Mouse (Mus musculus): ENCODE results near the gene Tmem213. TPM values are rescaled to one million over a fixed set of nuclear protein-coding genes. Genes with fewer than 3 reads are reported as not detected.

The Tmem213 gene
- total and polyA plus RNA-seq, 3 experiments, result not detected

- H3K79me2 ChIP-seq (ENCODE audit: control insufficient read depth, insufficient read depth, low read length, poor library complexity), result no peaks in the 10 kb centered on the region
- TF ChIP-seq USF1 (IDR thresholded peaks at IDR 0.05; ENCODE audit: low read depth, low read length) (no peak), CHD2 (IDR thresholded peaks at IDR 0.05; ENCODE audit: low read length) (no peak), ZMIZ1 (IDR thresholded peaks at IDR 0.05; ENCODE audit: low read depth, low read length) (no peak), BHLHE40 (IDR thresholded peaks at IDR 0.05; ENCODE audit: borderline replicate concordance, low read depth, low read length) (no peak), ZNF384 (IDR thresholded peaks at IDR 0.05; ENCODE audit: low read depth, low read length) (no peak), EP300 (IDR thresholded peaks at IDR 0.05; ENCODE audit: low read depth in 1 of 2, low read length in 2 of 2) (no peak), MAFK (IDR thresholded peaks at IDR 0.05; ENCODE audit: borderline replicate concordance, low read depth, low read length) (no peak), ETS1 (IDR thresholded peaks at IDR 0.05; ENCODE audit: low read depth, low read length) (no peak)
- no peaks in the 10 kb centered on the region for H3K27me3 ChIP-seq (ENCODE audit: control insufficient read depth in 1 of 2, insufficient read depth in 2 of 2, low read length in 2 of 2)
- H3K36me3 ChIP-seq (ENCODE audit: control insufficient read depth in 1 of 2, insufficient read depth in 2 of 2, low read length in 2 of 2), result no peaks in the 10 kb centered on the region
- no peak for DNase-seq (ENCODE audit: low read depth, low spot score)
- H3K9ac ChIP-seq (ENCODE audit: control insufficient read depth, low read depth, low read length, poor library complexity, severe bottlenecking), result no peak overlapping the region
- H3K27ac ChIP-seq (ENCODE audit: control insufficient read depth, low read depth, low read length), result no peak overlapping the region
- H3K4me3 ChIP-seq (ENCODE audit: control insufficient read depth in 1 of 2, insufficient read depth in 1 of 2, low read depth in 2 of 2, low read length in 2 of 2), result no peak overlapping the region
- no peaks in the 10 kb centered on the region for H3K9me3 ChIP-seq (replicated peaks; ENCODE audit: insufficient read depth, low read length)
- no peaks in the 10 kb centered on the region for H3K4me1 ChIP-seq (ENCODE audit: control insufficient read depth in 1 of 2, insufficient read depth in 2 of 2, low read length in 2 of 2)
These were observed 16.5 kb upstream of the Tmem213 start for GRCm38 (mm10) chr6:38092539-38092938.

DNA sequence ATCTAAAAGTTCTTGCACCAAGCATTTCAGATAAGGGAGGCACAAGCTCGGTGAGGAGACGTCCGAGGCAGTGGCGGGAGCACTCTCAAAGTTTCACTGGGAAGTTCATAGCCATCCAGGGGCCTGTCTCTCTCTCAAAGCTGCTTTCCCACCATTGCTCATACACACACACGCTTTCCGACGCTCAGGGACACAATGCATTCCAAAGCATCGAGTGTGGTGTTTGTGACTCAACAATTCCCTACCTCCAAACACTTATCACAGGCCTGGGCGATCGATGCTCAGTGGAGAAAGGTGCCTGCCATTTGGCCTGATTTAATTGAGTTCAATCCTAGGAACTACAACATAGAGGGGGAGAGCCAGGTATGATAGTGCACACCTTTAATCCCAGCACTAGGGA lies 14.4 kb upstream of the Tmem213 start:
- Histone ChIP-seq H3K9ac (ENCODE audit: control insufficient read depth, low read depth, low read length, poor library complexity, severe bottlenecking) (no peak overlapping the region), H3K4me3 (ENCODE audit: control insufficient read depth in 1 of 2, insufficient read depth in 1 of 2, low read depth in 2 of 2, low read length in 2 of 2) (no peak overlapping the region)
- TF ChIP-seq USF2 (IDR thresholded peaks at IDR 0.05; ENCODE audit: borderline replicate concordance in 1 of 2, insufficient read depth in 1 of 2, low read depth in 1 of 2, low read length in 2 of 2) (no peak), NELFE (IDR thresholded peaks at IDR 0.05; ENCODE audit: low read depth, low read length) (no peak), MYB (IDR thresholded peaks at IDR 0.05; ENCODE audit: low read depth, low read length) (no peak), SIN3A (IDR thresholded peaks at IDR 0.05; ENCODE audit: low read length) (no peak), RCOR1 (IDR thresholded peaks at IDR 0.05; ENCODE audit: low read depth, low read length) (no peak), MYC (IDR thresholded peaks at IDR 0.05; ENCODE audit: low read depth, low read length) (no peak), RAD21 (IDR thresholded peaks at IDR 0.05; ENCODE audit: low read depth, low read length) (no peak), ZKSCAN1 (IDR thresholded peaks at IDR 0.05; ENCODE audit: low read depth, low read length) (no peak), UBTF (IDR thresholded peaks at IDR 0.05; ENCODE audit: borderline replicate concordance, insufficient read depth, low read depth, low read length) (no peak), ZC3H11A (IDR thresholded peaks at IDR 0.05; ENCODE audit: low read depth, low read length) (no peak), GATA1 (IDR thresholded peaks at IDR 0.05; ENCODE audit: low read depth, low read length) (no peak), MEF2A (IDR thresholded peaks at IDR 0.05; ENCODE audit: extremely low read depth, insufficient replicate concordance, low read depth, low read length, poor library complexity, severe bottlenecking) (no peak), ZMIZ1 (IDR thresholded peaks at IDR 0.05; ENCODE audit: low read depth, low read length) (no peak)

More for the DNA sequence above, 14.4 kb upstream of the Tmem213 start:
- H3K9me3 ChIP-seq (replicated peaks; ENCODE audit: insufficient read depth, low read length), result no peaks in the 10 kb centered on the region
- H3K36me3 ChIP-seq (ENCODE audit: control insufficient read depth in 1 of 2, insufficient read depth in 2 of 2, low read length in 2 of 2), result no peaks in the 10 kb centered on the region
- H3K27me3 ChIP-seq (ENCODE audit: control insufficient read depth in 1 of 2, insufficient read depth in 2 of 2, low read length in 2 of 2), result no peaks in the 10 kb centered on the region
- DNase-seq (ENCODE audit: low read depth, low spot score), result no peak
- H3K27ac ChIP-seq (ENCODE audit: control insufficient read depth, low read depth, low read length), result no peak overlapping the region
- H3K4me1 ChIP-seq (ENCODE audit: control insufficient read depth in 1 of 2, insufficient read depth in 2 of 2, low read length in 2 of 2), result no peaks in the 10 kb centered on the region
- no peaks in the 10 kb centered on the region for H3K79me2 ChIP-seq (ENCODE audit: control insufficient read depth, insufficient read depth, low read length, poor library complexity)

All from MEL (cell line).